Mouse (Mus musculus) left cerebral cortex, postnatal 36 days (tissue): ENCODE results near the gene Krt12. TPM values are rescaled to one million over a fixed set of nuclear protein-coding genes. Genes with fewer than 3 reads are reported as not detected.

Source experiments
- DNase-seq, 2 experiments: peaks; one replicate each; pipeline ENCODE4 v3.0.0; 2021 to 2022; ENCODE audit warnings: low spot score in 2 of 2, mixed read lengths in 1 of 2
- intact Hi-C: fragments of 180-260 bp; cut with DNase I; formaldehyde crosslinking; loops from one replicate; pipeline ENCODE4 v1.15.1; 2025
- total RNA-seq, 2 experiments: library from RNA; stranded (reverse); gene quantifications; 2 replicates each; pipeline ENCODE4 v1.2.3; 2021

The Krt12 gene
- 10 to 100 TPM in 1 of 2 experiments, 1 to 10 TPM in 1; 9.4 to 13.4 TPM for total RNA-seq

DNA sequence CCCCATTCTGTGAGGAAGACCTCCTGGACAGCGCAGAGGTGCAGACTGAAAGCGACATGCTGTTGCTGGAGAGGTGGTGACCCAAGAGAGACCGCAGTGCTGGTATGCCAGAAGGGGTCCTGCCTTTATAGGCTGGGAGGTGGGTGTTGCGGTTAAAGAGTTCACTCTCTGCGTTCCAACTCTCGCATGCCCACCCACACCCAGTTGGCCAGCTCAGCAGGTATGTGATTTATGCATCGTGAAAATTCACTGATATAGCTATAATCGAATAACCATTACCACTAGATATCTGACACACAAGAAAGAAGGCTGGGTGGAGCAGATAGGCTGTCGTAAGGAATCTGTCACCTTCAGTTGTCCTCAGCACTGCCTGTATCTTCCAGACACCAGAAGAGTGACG lies at the start of gene Krt12:
Gene Krt12, minus strand, starts transcription at position 101 of the 400 bp plus-strand sequence.
- intact Hi-C loops, result no loop called here

DNA sequence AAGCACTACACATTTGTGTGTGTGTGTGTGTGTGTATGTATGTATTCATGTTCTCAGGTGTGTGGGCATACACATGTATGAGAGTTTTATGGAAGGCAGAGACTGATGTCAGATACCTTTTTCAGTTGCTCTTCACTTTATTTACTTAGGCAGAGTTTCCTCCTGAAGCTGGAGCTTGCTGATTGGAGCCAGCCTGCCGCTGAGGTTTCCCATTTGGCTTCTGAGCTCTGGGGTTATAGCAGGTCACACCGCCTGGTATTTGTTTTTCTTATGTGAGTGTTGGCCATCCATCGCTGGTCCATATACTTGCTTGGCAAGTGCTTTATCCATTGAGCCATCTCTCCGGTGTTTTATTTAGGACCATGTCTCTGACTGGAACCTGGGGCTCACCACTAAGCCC lies 47.2 kb upstream of the Krt12 start:
- intact Hi-C loops, result loop anchor here (5.0 to 10.0 kb wide), 2 partner anchors 154 to 163 kb away; no protein-coding TSS in a partner anchor
- no peak for DNase-seq

More for the DNA sequence above, at the start of gene Krt12:
- no peak for DNase-seq

DNA sequence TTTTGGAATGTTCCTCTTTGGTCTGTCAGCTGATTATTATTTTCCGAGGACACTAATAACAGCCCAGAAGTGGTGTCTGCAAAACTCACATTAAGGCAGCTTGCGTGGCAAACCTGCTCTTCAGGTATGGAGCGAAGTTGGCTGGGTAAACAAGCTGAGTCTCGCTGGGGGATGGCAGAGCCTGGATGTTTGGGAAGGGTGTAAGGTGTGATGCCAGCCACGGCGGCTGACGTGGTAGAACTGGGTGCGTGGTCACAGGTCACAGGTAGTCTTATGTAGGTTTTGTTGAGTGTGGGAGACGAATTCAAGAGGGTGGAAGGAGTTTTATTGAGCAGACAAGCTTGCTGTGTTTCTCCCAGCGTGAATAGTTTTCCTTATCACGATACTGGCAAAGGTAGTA lies 46.5 kb upstream of the Krt12 start:
- intact Hi-C loops, result loop anchor here (5.0 to 10.0 kb wide), 2 partner anchors 154 to 164 kb away; no protein-coding TSS in a partner anchor
- no peak for DNase-seq

DNA sequence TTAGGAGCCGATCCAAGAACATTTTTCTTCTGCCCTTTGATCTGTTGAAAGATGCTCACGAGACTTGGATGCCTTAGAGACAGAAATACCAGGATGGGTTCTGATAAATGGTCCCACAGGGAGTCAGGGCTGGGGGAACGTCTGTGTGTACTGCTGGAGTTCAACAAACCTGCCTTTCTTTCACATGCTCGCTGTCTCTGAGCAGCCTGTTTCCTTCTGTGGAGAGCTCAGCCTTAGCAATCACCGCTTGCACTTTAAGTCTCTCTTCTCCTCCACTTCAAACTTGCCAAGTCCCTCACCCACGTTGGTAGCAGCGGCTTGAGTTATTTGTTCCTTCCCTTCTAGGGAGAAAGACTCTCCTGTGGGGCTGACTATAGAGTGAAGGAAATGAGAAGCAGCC lies 44.3 kb upstream of the Krt12 start:
- intact Hi-C loops, result loop anchor here (1.0 to 10.0 kb wide), 3 partner anchors 152 to 703 kb away; no protein-coding TSS in a partner anchor
- peak; percentile 33 to 47 for DNase-seq

DNA sequence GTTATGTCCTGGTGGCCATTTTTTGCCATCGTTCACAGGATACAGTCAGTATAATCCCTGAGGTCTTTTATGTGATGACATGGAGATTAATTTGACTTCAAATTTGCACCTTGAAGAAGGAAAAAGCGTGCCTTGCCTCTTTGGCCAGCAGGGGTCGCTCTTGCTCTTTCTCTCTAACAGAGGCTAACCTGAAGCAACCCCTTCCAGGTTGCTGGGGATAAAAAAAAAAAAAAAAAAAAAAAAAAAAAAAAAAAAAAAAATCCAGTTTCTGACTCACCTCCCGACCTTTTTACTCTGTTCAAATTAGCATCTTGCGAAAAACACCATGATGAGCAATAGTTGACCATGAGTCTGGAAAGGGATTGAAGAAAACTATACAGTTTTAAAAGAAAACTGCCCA lies 42.8 kb upstream of the Krt12 start:
- intact Hi-C loops, result loop anchor here (1.0 to 10.0 kb wide), 6 partner anchors 110 to 832 kb away; no protein-coding TSS in a partner anchor
- DNase-seq, result peak; percentile 76 to 77

DNA sequence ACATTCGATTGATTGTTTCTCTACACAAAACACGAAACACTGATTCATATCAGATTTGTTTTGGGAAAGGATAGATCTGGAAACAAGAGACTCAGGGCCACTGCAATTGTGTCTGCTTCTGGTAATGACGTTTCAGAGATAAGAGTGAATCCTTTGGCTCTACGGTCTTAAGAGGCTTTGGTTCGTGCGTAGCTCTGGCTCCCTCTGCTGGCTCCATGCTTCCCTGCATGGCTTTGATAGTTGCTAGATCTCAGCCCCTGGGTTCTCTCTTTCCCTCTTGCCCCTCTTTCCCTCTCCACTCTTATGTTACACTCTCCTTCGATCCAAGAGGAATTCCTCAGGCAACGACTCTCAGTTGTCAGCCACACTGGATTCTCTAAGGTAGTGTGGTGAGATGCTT lies 41.1 kb upstream of the Krt12 start:
- intact Hi-C loops, result loop anchor here (1.0 to 10.0 kb wide), 4 partner anchors 50 to 834 kb away; no protein-coding TSS in a partner anchor
- DNase-seq, result peak; percentile 39 to 56

DNA sequence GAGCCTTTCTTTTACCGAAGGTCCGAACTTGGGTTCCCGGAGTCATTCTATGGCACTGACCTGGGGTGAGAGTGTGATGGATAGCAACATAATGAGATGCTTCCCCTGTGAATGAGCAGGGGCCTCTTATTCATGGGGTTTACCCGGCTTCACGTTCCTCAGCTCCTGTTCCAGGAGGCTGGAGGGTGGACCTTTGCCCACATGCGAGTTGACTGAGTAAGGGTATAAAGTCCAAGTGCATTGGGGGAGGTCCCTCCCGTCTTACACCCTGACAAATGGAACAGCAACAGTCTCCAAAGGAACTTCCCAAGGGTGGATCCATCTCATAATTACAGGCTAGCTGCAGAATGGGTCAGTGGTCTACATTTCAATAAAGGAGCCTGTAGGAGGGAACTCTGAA lies 39.7 kb upstream of the Krt12 start:
- no peak for DNase-seq
- intact Hi-C loops, result loop anchor here (5.0 to 10.0 kb wide), 2 partner anchors 147 to 836 kb away; no protein-coding TSS in a partner anchor

DNA sequence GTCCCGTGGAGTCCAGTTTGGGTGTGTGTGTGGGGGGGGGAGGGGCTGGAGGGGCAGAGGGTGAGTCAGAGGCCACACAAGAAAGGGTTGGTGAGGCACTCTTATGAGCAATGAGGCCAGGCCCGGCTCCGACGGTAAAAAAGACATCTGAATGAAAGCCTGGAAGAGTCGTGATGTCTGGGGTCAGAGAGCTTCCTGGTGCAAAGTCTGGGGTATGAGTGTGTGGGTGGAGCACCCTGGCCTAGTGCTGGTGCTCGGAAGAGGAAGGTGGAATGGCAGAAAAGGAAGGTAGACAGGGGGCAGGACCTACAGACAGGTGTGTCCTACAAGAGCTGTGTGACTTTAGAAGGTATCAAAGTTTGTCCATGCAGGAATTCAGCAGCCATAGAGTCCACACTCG lies 36.8 kb upstream of the Krt12 start:
- DNase-seq, result no peak

DNA sequence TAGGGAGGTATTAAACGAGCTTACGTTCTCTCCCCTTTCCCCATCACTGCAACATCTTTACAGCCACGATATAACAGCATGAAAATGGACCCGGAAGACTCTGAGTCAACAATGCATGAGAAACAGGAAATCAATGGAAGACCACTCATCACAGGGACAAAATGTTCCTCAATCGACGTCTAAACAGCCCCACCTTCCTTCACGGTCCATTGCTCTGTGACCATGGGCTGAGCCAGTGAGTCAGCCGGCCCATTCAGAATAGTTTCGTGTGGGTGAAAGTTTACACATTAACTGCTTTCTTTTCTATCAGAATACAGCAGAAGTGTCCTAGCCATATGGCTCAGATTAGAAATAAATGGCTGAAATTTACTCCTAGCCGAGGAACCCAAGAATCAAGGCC lies 32.7 kb upstream of the Krt12 start:
- intact Hi-C loops, result no loop called here
- no peak for DNase-seq

More for the DNA sequence above, 36.8 kb upstream of the Krt12 start:
- intact Hi-C loops, result no loop called here

DNA sequence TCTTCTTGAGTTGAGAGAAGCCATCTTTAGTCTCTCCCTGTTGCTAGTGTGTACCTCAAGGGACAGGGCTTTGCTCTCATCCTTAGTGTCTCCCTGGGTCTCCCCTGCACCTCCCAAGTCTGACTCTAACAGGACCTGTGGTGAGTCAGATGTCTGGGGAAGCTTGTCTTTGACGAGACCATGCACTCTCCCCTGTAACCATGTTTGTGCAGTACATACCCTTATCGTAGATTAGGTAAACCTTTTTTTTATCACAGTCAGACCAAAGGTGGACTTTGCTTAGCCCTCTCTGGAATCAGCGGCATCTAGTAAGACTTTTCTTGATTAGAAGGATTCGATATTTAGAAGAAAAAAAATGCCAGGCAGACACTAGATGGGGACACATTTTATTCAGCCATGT lies 32.0 kb upstream of the Krt12 start:
- DNase-seq, result no peak
- intact Hi-C loops, result no loop called here

DNA sequence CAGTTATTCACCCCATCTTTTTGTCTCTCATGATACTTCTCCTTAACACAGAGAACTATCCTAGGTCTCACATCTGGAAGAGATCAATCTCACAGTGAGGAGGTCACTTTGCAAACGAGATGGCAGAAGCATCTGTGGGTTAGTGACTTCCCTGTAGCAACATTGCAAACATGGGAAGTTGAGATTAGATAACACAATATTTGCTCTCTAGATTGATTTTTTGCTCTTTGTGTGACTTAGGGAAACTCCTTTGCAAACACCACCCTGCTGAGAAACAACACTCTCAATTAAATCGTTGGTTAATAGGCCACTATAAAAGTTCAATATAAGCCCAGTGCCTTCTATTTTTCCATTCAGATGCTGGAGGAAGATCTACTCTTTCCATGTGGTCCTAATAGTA lies 26.7 kb upstream of the Krt12 start:
- no peak for DNase-seq
- intact Hi-C loops, result no loop called here

DNA sequence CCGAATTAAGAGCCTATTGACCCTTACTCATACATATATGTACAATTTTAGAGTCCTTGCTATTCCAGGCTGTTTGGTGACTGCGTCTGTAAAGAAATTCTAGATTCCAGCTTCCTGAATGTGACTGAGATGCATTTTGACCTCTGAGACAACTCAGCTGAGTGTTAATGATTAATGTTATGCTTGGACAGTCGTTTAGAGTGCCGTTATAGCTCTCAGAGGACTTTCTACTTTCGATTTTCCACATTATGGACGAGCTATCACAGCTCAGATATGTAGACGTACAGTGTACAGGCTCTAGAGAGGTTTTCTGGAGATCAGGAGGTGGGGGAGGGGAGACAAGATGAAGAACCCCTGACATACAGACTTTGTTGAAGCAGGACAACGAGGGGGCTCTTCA lies 19.2 kb upstream of the Krt12 start:
- no peak for DNase-seq
- intact Hi-C loops, result no loop called here

DNA sequence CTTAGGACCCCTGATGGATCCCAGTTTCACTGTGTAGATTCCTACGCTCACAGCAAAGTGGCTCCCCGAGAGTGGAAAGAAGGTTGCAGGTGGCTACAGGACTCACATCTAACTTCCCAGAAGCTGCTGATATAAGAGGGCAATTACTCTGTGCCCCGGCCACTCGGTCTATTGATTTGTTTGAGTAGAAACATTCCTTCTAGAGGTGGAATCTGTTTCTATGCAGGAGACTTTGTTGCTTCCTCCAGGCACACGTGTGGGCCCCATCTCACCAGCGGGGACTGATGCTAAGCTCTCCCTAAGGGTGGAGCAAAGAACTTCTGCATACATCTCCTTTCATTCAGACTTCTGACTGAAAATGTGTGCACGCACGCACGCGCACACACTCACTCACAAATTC lies 17.4 kb upstream of the Krt12 start:
- intact Hi-C loops, result no loop called here
- DNase-seq, result no peak

DNA sequence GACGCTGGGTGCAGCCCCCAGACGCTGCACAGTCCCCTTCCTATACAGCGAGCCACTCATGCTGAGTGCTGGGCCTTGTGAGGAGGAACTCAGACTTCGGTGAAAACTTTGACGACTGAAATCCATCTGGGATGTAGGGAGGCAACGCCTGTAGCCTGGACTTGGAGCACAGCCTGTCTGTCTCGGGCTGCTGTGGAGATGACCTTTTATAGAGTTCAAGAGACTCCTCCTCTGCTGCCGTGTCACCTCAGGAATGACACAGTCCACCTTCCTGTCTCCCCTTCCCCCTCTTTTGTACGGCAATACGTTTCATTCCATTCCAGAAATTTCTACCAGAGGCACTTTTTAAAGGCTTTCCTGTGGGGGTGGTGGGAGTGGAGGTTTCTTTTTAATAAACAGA lies 15.9 kb upstream of the Krt12 start, which contains the start of gene Krt20:
Gene Krt20, minus strand, starts transcription at position 179 of the 400 bp plus-strand sequence.
- intact Hi-C loops, result no loop called here
- DNase-seq, result no peak

DNA sequence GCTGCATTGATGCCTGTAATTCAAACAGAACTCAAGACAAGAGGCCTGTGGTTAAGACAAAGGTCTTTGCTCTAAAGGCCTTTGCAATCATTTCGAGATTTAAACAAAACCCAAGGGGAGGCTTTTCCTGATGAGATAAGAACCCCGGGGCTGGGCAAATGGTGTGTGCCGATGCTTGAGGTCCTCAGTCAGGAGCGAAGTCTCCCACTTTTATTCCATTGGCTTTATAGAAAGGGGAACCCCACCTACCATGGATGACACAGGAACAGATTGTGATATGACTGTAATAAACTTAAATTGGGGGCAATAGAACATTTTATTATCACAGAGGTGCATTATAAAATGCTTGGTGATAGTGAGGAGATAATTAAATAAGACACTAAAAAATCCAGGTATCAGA lies 14.6 kb upstream of the Krt12 start:
- intact Hi-C loops, result no loop called here
- DNase-seq, result no peak

DNA sequence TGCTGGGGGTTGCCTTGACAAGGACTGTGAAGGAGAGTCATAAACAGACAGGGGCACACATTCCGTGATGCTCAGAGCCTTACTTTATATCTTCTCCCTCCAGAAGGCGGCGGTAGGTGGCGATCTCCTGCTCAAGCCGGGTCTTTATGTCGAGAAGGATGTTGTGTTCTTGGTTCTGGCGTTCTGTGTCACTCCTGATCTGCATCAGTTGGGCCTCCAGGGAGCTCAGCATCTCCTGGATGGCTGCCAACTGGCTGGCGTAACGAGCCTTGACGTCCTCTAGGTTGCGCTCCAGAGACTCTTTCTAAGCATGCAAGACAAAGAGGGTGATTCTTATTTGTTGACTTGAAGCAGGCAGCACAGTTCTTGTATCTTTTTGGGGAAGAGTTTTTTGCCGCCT lies 8.6 kb upstream of the Krt12 start:
- DNase-seq, result no peak
- intact Hi-C loops, result no loop called here

DNA sequence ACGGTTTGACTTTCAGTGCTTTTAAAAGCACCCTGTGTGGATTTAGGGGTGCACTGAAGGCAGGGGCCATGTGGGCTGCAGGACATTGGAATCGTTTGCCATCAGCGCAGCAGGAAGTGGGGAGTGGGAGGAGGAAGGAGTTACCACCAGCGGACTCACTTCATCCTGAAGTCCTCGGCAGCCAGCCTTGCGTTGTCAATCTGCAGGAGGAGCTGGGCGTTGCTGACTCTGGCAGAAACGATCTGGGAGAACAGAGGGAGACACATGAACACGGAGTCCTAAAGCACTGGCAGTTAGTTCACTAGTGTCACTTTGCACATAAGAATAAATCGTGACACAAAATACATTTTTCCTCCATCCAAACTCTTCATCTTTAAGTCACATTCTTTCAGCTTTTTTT lies 1.5 kb downstream of the Krt12 start:
- intact Hi-C loops, result no loop called here
- no peak for DNase-seq

DNA sequence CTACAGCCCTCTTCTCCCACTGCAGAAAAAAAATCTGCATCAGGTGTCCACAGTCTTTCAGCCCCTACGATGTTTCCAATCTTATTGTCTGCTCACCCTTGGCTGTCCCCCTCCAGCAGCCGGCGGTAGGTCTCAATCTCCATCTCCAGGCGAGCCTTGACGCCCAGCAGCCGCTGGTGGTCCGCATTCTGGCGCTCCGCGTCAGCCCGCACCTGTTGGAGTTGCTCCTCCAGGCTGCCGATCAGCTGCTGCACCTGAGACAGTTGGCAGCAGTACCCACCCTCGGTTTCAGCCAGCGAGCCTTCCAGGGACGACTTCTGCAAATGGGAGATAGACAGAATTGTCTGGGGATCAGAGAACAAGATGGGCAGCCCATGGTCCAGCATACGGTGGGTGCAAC lies 4.2 kb downstream of the Krt12 start:
- DNase-seq, result no peak
- intact Hi-C loops, result no loop called here

DNA sequence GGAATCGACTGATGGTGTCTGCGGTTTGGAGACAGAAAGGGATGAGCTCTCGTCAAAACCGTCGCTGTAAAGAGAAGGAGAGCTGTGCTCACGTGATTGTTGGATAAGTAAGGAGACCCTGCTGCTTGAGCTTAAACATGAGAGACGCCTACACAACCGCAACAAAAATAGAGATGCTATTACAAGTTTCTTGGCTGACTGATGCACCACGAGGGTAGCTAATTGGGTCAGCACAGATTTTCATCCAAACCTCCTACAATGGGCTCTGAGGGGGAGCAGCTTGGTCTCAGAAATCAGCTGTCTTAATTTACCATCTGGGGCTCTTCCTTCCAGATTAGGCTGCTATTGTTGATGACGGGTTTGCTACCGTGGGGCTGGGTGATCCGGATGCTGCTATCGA lies 5.2 kb downstream of the Krt12 start:
- intact Hi-C loops, result no loop called here
- DNase-seq, result peak; percentile 58 to 63

DNA sequence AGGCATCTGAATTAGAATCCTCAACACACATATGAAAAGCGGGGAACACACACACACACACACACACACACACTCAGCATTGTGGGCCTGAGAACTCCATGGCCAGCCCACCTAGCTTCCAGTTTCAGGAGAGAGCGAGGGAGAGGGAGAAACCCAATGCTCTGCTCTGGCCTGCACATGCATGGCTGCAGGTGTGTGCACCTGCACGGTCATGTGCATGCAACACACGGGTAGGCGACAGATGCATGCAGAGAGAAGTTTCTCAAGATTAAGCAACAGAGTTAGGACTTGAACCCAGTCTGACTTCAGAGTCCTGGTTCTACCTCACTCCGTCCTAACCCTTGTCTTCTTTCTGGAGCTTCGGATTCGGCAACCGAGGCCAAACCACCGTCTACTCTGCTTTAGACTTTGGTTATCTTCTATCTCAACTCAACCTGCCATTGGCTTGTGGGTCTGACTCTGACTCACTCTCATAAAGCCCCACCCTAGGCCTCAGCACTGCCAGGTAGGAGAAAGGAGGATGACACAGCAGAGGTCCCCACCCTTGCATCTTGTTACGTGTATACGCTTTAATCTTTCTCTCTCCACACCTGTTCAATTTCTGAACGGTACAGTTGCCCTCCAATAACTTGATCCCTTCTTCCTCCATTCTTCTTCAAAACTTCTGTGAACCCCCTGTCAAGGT lies 7.5 kb downstream of the Krt12 start:
- DNase-seq, result no peak
- intact Hi-C loops, result no loop called here

DNA sequence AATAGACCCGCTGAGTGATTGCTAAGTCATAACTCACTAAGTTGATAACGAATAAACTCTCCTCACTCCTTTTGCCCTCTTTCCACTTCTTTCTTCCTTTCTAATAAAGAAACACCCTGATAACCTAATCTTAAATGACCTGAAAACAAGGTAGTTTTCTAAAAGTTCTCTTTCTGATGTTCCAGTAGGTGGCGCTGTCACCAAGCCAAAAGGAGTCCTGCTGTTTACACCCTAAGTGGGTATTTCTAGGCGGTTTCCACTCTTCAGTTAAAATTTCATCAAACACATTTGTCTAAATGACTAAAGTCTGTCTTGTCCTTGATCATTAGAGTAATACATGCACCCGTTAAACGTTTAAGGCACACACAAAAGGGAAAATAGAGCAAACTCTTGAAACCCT lies 8.8 kb downstream of the Krt12 start:
- intact Hi-C loops, result loop anchor here (1.0 kb wide), 1 partner anchor 50 kb away; no protein-coding TSS in a partner anchor
- DNase-seq, result no peak
